Mouse (Mus musculus) thymus, postnatal 25 days (tissue): ENCODE measurements around the gene Aanat.

Experiments
- DNase-seq: peaks from one replicate; pipeline ENCODE4 v3.0.0; 2022

Gene Aanat

GRCm38 (mm10) chr11:116586310-116586709, at the start of gene Aanat:
Gene Aanat, plus strand, starts transcription at chr11:116586432.
- DNase-seq: no peak

GRCm38 (mm10) chr11:116536685-116537084, 49.5 kb upstream of the Aanat start:
- no peak for DNase-seq

GRCm38 (mm10) chr11:116537388-116537787, 48.8 kb upstream of the Aanat start:
- no peak for DNase-seq

GRCm38 (mm10) chr11:116538142-116538735, 48.0 kb upstream of the Aanat start:
- no peak for DNase-seq

DNA sequence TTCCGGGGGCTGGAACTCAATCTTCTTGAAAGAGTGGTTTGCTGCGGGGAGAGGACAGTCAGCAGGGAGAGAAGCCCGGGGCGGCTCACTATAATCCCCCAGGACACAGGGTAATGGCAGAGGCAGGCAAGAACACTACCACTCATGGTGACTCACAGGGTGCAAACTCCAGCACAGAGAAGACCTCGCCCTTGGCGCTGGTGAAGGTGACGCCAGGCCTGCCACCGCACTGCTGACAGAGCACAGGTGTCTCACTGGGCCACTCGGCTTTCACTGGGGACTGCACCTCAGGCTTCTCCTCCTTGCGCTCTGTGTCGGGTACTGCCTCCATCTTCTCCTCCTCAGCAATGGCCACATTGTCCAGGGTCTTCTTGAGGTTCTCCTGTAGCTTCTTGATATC, 45.0 kb upstream of the Aanat start:
- no peak for DNase-seq

GRCm38 (mm10) chr11:116543110-116543509, 43.1 kb upstream of the Aanat start:
- peak; percentile 31 for DNase-seq

DNA sequence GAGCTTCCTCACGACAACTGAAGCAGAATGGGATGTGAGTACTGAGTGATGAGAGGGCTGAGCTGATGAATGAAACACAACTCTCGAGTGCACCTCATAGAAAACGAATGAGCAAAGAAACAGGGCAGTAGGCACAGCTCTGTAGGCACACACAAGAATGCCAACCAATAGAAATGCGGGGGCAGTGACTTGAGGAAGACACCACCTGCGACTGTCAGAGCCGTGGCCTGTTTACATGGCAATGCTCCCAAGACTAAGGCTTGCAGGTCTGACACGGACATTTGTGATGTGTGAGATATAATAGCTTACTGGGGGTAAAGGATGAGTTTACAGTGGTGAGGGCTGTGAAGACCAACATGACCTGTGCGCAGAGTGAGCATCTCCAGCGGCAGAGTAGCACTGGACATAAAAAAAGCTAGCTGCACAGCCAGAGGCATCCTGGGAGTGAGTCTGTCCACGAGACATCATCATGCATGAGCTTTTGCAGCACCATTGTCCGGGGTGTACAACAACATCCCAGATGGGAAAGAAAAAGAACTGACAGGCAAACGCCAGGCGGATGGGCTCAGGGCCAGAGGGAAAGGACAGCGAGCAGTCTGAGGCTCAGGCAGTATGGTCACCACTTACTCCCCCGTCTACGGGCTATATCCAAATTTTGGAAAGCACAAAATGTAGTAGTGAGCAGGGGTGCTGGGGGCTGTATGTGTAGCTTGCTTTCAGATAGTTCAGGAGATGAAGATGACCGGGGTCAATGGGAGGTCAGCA, 38.8 kb upstream of the Aanat start:
- no peak for DNase-seq

DNA sequence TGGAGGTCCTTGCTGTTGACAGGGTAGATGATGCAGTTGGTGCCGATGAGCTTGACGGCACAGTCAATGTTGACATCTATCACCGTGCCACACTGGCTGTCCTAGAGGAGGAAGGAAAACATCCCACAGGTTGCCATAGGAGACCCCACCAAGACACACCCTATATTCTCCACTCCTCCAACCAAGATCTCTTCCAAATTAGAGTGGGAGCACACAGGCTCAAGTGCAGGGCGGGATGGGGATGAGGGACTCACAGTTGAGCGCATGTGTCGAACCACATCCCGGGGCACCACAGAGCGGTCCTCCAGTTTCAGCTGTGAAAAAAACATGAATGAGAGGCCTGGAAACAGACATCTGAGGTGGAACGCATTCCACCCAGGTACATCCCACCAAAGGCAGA, 37.5 kb upstream of the Aanat start:
- no peak for DNase-seq

DNA sequence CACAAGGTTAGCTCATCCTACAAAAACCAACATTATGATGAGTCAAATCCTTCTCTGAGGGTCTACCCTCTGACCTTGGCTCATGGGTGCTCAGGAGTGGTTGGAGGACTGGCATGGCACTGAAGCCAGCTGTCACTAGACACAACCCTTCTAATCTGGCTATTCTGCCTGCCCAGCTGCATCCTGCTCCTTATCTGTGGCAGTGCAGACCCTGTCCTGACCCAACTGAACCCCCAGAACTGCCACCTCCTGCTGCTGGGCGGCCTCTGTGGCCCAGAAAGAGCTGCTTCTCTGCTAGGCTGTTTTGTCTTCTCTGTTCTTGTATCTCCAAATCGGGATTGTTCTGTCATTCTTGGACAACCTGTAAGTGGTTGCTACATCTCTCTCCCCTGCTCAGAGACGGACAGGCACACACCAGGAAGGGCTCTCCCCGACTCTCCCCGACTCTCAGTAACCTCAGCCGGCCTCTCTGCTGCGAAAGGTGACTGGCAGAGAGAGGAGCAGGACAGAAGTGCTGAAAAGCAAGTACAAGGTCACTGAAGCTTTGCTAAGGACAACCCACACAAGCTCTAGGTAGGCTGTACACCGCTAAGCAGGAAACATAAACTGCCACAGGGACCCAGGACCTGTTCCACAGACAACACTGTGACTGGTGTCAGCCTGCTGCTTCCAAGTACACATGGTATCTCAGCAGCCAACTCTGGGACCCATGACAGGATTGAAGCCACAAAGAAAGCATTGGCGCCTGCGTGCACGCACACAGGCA, 36.8 kb upstream of the Aanat start:
- DNase-seq: no peak

DNA sequence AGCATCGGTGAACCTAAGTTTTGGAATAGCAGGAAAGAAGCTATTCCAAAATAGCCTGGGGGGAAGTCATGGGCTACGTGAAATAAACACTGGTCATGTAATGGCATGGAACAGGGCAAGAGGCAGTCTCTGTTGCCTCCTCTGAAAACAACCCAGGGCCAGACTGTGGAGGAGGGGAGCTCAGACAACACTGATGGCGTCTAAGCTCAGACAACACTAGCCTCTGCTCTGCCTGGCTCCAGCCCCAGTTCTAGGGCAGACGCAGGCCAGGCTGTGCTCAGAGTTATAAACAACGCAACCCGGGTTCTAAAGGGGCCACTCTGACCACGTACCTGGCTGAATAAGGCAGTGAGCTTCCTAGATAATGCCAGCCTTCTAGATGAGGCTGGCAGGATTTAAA, 35.5 kb upstream of the Aanat start:
- DNase-seq: no peak

GRCm38 (mm10) chr11:116552194-116552593, 34.0 kb upstream of the Aanat start:
- DNase-seq: no peak

- peak; percentile 47 for DNase-seq
Measured at GRCm38 (mm10) chr11:116554171-116554878, 31.9 kb upstream of the Aanat start.

GRCm38 (mm10) chr11:116555572-116555971, 30.7 kb upstream of the Aanat start:
- DNase-seq: no peak

- no peak for DNase-seq
Measured at GRCm38 (mm10) chr11:116556308-116556707, 29.9 kb upstream of the Aanat start.

DNA sequence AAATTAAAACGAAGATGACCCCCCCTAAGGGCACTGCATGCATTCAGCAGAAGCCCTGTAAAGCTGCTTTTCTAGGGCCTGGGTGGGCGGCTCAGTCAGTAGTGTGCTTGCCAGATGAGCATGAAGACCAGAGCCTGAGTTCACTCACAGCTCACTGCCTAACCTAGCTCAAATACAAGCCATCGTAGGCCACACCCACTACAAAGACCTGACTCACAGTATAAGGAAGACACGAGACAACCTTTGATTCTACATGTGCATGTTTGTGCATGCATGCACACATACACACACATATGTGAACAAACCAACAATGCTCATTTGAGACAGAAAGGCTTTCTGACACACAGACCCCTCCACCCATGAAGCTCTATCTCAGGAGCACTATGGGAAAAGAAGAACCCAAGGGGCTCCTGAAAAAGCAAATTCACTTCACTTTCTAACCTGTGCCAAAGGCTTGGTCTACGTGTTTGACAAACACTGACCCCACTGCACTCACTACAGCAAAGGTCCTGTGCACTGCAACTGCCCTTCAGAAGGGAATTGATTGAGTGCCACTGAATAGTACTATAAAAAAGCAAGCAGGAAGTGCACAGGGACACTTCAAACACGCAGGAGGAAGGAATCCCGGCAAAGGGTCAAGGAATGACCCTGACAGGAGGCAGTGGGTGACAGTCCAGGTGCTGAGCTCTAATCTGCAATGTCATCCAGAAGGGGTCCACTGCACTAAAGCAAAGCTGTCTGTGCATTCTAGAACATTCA, 20.8 kb upstream of the Aanat start:
- DNase-seq: no peak

DNA sequence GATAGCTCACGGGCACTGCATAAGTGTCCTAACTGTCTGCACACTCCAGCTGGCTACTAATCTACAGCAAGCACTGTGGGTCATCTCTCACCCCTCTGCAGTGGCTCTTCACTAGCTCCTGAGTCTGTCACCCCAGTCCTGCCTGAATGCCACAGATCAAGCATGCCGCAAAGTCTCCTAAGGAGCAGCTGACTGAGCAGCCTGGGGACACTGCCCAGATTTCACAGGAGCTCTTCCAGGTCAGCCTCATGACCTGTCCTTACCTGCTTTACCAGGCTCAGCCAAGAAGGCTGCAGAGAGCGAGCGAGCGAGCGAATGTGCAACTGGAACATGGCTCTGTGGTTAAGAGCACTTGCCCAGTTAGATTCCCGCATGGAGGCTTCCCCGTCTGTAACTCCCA, 18.7 kb upstream of the Aanat start:
- no peak for DNase-seq

- DNase-seq: no peak
Measured at GRCm38 (mm10) chr11:116570821-116571220, 15.4 kb upstream of the Aanat start.

DNA sequence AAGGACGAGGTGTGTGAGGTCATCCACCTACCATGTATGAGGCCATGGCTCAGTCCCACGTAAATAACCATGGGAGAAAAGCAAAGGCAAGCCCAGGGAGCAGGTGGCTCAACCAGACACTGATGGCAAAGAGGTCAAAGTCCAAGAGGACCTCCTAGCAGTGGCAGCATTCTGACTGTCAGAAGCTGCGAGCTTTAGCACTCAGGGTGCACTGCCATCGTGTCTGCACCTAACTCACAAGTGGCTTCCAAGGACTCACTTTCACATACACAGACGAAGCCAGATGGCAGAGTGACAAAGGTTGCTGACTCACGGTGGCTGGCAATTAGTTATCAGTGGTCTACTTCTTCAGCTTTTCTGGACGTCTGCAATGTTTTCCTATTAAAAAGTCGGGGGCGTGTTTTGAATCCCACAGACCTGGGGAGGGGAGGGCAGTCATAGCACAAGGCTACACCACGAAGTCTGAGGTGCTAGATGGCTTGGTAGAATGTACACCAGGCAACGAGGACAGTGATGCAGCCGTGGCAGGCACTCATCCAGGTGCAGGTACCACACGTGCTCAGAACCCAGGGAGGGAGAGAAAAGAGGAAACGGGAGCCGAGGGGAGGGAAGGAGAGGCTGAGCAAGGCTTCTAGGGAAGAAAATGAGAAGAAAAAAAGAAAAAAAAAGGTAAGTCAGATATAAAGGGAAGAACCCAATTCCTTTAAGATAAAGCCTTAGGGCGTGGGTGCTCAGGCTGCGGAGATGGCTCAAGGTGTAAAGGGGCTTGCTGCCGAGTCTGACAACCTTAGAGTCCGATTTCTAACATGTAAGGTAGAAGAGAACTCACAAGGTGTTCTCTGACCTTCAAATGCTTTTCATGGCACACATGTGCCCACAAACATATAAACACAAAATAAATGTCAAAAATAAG, 14.2 kb upstream of the Aanat start:
- no peak for DNase-seq

- no peak for DNase-seq
Measured at GRCm38 (mm10) chr11:116572756-116573543, 13.3 kb upstream of the Aanat start.

GRCm38 (mm10) chr11:116574486-116574885, 11.7 kb upstream of the Aanat start:
- no peak for DNase-seq

- no peak for DNase-seq
Measured at GRCm38 (mm10) chr11:116574982-116575381, 11.2 kb upstream of the Aanat start.
